Mouse (Mus musculus) gastrocnemius, adult 2 months (tissue): Measurements from ENCODE around the gene Fam50b. TPM values are rescaled to one million over a fixed set of nuclear protein-coding genes. Genes with fewer than 3 reads are reported as not detected.

Experiments
- DNase-seq: peaks from one replicate; pipeline ENCODE4 v3.0.0; 2022
- H3K27ac ChIP-seq: fragments of 200-600 bp; 2 replicates; pipeline ENCODE4 v1.8.1; 2022; ENCODE audit warnings: mild to moderate bottlenecking
- H3K4me3 ChIP-seq: fragments of 200-600 bp; 2 replicates; pipeline ENCODE4 v1.8.1; 2022; ENCODE audit warnings: mild to moderate bottlenecking, moderate library complexity
- CTCF ChIP-seq: fragments of 200-600 bp; IDR thresholded peaks from 2 replicates; pipeline ENCODE4 v1.8.1; 2022; ENCODE audit warnings: antibody characterized with exemption, mild to moderate bottlenecking, moderate library complexity
- intact Hi-C: fragments of 180-260 bp; cut with DNase I; formaldehyde crosslinking; loops from one replicate; pipeline ENCODE4 v1.15.1; 2025
- total RNA-seq, 2 experiments: library from RNA; stranded (reverse); gene quantifications; 2 replicates each; pipeline ENCODE4 v1.2.3; 2021

Gene Fam50b
- total RNA-seq, 2 experiments from 2014 or later: not detected

DNA sequence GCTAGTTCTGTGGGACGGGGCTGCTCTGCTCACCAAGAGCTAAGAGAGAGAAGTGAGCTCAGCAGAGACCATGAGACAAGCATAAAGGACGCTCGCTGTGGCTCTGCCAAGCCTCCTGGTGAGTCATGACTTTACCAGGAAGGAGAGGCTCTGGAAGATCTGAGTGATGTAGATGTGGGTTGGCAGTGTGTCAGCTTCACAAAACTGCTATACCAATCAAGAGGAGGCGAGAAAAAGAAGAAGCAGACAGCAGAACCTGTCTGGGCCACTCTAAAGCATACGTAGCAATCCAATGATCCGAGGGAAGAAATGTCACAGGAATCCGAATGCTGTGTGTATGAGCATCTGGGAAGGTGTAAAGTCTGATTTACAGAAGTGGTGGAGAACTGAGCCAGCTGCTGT, 19.2 kb upstream of the Fam50b start:
- H3K27ac ChIP-seq: no peak overlapping the region

DNA sequence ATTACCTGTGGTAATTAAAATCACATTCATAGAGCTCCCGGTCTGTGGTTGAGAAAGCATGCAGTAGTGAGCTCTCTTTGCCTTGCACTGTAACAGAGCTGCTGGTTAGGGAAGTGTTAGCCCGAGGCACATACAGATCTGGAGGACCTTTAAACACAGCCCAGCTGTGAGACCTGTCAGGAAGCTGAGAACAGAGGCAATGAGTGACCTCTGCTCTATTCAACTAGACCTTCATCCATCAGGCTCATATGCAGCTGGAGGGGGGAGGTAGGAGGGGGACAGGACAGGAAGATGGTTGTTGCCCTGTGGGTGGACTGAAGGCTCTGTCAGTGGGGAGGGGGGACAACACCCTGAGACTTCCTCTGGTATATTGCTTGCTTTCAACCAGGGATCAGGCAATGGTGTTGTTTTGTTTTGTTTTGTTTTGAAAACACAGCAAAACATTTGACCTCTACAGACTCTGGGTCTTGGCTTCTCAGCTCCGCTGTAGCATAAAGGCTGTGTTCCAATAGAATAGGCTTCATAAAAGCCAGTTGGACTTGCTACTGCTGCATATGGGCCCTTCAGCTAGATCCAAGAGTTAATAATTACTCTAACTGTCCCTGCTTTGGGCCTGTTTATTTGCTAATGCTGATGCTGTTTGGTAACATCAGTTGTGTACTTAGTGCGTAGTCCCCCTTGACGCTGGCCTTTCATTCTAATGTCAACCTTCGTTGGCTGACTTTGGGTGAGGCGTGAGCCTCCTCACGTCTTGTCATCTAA, 9.6 kb upstream of the Fam50b start:
- no peak for TF ChIP-seq CTCF
- Histone ChIP-seq H3K27ac (peak overlapping the region; percentile 70), H3K4me3 (no peak overlapping the region)
- intact Hi-C loops: loop anchor here (5.0 to 10.0 kb wide), 2 partner anchors 67 to 70 kb away; partner anchors contain the start of gene Pxdc1
- no peak for DNase-seq

More for the DNA sequence above, 19.2 kb upstream of the Fam50b start:
- no peak for TF ChIP-seq CTCF
- DNase-seq: peak; percentile 48
- intact Hi-C loops: no loop called here
- H3K4me3 ChIP-seq: no peak overlapping the region

DNA sequence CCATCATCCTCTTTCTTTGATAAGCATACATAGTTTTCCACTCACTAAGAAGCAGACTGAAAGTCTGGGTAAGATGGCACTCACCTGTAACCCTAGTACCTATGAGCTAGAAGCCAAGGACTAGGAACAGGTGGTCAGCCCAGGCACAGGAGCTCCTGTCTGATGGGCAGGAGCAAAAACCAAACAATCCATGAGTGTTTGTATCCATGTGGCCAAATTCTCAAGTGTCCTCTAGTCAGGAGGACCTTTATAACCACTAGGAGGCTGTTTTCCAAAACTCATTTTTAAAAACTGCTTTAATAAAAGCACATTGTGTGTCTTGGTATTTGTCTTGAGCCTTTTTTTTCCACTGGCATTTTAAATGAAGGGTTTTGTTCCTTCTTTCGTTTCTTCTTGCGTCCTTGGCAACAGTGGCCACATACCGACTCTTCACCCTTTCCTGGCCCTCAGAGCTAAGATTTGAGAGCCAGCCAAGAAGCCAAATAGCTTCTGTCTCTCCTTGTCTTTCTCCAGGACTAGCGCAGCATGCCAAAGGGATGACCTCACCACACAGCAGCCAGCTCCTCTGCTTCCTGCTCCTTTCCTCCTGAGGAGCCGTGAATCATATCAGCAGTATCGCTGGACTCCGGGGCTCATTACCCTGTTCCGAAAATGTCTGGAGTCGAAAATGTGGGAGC, 8.7 kb upstream of the Fam50b start:
- DNase-seq: peak; percentile 84
- intact Hi-C loops: loop anchor here (5.0 to 10.0 kb wide), 2 partner anchors 66 to 71 kb away; partner anchors contain the start of gene Pxdc1
- peak; percentile 31 for TF ChIP-seq CTCF
- Histone ChIP-seq H3K27ac (peak overlapping the region; percentile 70), H3K4me3 (peak overlapping the region; percentile 59)

DNA sequence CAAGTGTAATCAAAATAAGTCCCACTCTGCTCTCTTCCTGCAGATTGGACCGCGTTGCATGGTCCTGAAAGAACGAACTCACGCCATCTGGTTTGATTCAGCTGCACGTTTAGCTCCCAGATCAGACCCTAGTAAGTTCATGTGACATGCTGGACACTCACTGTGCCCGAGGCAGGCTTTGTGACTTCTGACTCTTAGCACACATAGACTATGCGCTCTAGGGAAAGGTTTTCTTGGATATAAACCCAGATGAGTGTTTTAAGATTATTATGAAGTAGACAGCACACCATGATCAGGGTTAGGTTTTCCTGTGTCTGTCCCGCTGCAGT, 8.2 kb upstream of the Fam50b start:
- no peak for TF ChIP-seq CTCF
- Histone ChIP-seq H3K27ac (peak overlapping the region; percentile 70), H3K4me3 (peak overlapping the region; percentile 59)
- intact Hi-C loops: loop anchor here (5.0 to 10.0 kb wide), 2 partner anchors 66 to 72 kb away; partner anchors contain the start of gene Pxdc1
- DNase-seq: no peak

DNA sequence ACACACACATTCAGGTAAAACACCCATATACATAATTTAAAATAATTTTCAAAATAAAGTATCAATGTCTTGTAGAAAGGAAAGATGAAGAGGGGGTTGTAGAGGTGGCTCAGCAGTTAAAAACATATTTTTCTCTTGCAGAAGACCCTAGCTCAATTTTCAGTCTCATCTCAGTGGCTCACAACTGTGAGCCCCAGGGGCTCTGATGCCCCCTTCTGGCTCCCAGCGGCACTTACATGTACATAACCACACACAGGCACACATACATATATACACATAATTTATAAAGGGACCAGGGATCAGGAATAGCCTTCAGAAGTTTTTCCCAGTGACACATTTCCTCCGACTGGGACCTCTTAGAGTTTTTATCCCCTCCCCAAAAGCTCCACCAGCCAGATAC, 7.6 kb upstream of the Fam50b start:
- intact Hi-C loops: loop anchor here (5.0 to 10.0 kb wide), 2 partner anchors 65 to 72 kb away; partner anchors contain the start of gene Pxdc1
- Histone ChIP-seq H3K27ac (peak overlapping the region; percentile 70), H3K4me3 (no peak overlapping the region)
- DNase-seq: no peak
- TF ChIP-seq CTCF: peak; percentile 9; the same call in 1 of the 2 replicates

DNA sequence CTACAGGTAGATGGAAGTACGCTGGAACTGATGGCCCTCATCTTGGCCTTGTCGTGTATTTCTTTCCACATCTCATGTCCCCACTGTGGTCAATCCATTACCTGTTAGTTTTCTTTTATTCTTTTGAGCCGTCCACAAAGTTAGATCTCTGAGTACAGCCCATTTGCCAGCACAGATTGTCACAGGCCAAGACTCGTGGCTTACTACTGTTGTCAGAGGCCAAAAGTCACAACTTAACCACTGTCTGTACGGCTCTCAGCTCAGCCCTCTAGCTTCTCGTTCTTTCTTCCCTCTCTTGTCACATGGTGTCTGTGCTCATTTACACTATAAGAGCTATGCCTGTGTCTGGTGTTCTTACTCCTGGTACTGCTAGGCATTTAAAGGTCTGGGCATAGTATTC, 3.1 kb upstream of the Fam50b start:
- DNase-seq: no peak
- TF ChIP-seq CTCF: no peak
- Histone ChIP-seq H3K27ac (no peak overlapping the region), H3K4me3 (no peak overlapping the region)
- intact Hi-C loops: no loop called here

DNA sequence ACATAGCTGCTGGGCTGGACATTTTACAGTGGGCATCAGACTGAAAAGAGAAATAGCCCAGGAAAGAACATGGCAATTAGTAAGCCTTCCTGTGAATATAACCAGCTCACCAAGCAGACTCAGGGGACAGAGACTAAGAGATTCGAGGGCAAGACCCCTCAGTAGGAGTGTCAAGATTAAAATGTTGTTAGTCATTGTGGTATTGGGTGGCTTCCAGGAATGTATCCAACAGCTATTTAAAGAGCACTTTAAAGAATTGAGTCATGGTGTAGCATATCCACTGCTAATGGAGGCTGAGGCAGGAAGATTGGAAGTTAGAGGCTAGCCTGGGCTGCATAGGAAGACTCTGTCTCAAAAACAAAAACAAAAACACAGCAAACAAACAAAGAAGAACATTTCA, 870 bp upstream of the Fam50b start:
- no peak for TF ChIP-seq CTCF
- DNase-seq: no peak
- intact Hi-C loops: no loop called here
- Histone ChIP-seq H3K4me3 (no peak overlapping the region), H3K27ac (no peak overlapping the region)

DNA sequence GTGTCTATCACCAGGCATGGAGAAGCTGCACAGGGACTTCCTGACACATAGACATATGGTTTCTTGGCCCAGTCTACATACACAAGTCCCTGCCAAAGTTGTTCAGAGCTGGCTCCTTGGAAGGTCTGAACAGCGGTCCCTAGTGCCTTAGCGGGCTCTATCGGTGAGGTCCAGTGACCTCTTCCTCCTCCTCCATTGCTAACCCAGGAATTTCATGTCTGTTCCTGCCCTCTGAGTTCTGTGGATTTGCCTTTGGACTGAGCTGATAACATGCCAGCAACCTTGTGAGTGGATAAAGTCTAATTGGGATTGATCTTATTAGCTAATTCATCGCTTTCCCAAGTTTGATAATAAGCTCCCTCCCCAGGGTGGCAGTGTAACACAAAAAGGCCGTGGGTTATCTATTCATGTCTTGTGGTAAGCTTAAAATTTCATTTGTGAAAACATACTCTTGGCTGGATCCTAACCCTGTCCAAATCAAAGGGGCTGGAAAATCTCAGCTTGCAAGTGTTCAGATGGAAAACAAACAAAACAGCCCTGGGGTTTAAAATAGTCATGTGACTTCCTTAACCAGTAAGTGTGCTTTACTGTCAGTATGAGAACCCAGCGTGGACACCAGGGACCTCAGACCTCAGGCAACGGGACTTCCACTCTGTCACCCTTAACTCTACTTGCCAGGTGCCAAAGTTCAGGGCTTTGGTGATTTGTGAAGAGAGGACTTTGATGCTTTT, 3.5 kb downstream of the Fam50b start:
- intact Hi-C loops: no loop called here
- Histone ChIP-seq H3K27ac (no peak overlapping the region), H3K4me3 (no peak overlapping the region)
- no peak for TF ChIP-seq CTCF
- DNase-seq: no peak

DNA sequence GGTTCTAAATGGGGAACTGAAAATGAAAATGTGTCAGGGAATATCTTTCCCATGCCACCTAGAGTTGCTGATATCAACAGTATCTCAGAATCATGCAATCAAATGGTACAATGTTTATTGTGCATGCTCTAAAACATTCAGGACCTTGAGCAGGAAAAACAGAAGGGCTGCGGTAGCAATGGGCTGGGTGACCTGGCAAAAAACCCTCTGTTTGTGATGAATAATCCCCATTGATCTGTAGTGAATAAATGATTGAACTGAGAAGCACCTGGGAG, 4.0 kb downstream of the Fam50b start:
- intact Hi-C loops: no loop called here
- Histone ChIP-seq H3K27ac (no peak overlapping the region), H3K4me3 (no peak overlapping the region)
- DNase-seq: no peak
- no peak for TF ChIP-seq CTCF

DNA sequence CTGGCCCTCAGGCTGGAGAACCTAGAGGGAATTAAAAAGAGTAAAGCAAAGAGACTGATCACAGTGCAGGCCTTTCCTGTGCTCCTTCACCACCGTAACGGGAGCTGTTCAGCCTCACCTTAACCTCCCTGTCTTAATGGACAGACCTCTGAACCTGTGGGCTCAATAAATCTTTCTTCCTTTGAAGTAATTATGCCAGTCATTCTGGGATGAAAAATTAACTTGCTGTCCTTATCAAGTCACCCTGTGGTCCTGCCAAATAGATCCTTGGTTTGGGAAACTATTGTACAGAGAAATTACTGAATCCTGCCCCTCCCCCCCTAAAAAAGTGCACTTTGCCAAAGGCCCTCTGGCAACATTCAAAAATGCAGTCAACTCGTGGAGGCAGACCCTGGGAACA, 4.4 kb downstream of the Fam50b start:
- no peak for TF ChIP-seq CTCF
- DNase-seq: no peak
- intact Hi-C loops: no loop called here
- Histone ChIP-seq H3K4me3 (no peak overlapping the region), H3K27ac (no peak overlapping the region)

DNA sequence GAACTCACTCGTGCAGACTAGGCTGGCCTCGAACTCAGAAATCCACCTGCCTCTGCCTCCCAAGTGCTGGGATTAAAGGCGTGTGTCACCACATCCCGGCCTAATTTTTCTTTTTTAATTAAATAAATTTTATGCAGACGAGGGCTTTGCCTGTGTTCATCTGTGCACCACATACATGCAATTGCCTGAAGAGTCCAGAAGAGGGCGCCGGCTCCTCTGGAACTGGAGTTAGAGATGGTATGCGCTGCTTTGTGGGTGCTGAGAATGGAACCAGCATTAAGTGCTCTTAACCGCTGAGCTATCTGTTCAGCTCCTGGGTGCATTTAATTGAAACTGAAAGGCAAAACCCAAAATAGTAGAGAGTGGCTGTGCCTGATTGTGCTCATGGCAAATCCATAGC, 6.6 kb downstream of the Fam50b start:
- no peak for DNase-seq
- H3K27ac ChIP-seq: no peak overlapping the region
- H3K4me3 ChIP-seq: no peak overlapping the region
- intact Hi-C loops: no loop called here
- peak; percentile 43 for TF ChIP-seq CTCF

DNA sequence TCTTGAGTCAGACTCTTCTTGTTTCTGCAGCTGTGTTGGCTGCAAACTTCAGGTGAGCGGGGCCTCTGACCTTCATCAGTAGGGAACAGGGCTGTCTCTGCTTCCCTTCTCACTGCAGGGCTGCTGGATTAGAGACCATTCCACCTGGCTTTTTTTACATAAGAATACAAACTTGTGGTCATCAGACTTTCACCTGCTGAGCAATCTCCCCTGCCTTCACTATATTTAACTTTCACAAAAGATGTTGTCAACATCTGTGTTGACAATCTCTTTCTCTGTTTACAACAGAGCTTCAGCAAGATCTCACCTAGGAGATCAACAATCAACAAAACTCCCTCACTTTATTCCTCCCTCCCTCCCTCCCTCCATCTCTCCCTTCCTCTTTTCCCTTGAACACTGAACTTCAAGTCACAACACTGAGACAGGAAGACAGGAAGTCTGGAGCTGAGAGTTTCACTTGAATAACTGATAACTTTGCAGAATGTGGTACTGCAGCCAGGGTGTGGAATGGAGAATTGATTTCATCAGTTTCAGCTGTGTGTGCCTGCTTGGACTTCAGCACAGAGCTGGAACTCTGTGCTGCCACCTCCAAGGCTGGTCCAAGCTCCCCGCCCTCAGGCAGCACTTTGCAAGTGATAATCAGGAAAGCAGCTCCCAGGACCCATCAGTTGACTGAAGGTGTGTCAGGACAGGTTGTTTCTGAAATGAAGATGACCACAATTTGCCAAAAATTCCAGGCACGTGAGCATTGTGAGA, 7.3 kb downstream of the Fam50b start:
- TF ChIP-seq CTCF: no peak
- Histone ChIP-seq H3K27ac (no peak overlapping the region), H3K4me3 (no peak overlapping the region)
- DNase-seq: no peak
- intact Hi-C loops: no loop called here
